Comparison of ENCODE assay signal across 8 mouse cellular contexts in genomic region chr7:142532671-142533058, GRCm38 (mm10). TPM values are rescaled to one million over a fixed set of nuclear protein-coding genes. Genes with fewer than 3 reads are reported as not detected.
DNase-seq lines count a peak whose midpoint lies in the region; ATAC-seq and TF ChIP-seq lines count a peak whose summit lies in the region.

Gene Mrpl23 (plus strand): TSS chr7:142532686.

- H3K27me3 ChIP-seq in forebrain, embryonic 16.5 days (replicated peaks; ENCODE audit: control insufficient read depth, insufficient read depth, low read length), result no peaks in the 10 kb centered on the region
- no peaks in the 10 kb centered on the region for H3K27me3 ChIP-seq in limb, embryonic 14.5 days (ENCODE audit: control insufficient read depth, insufficient read depth, low read length)
- H3K27me3 ChIP-seq in small intestine, adult 2 months (ENCODE audit: control insufficient read depth, insufficient read depth, low read length), result peaks cover 8% of the 10 kb centered on the region

- H3K9me3 ChIP-seq in forebrain, embryonic 16.5 days (ENCODE audit: control insufficient read depth, low read length), result no peaks in the 10 kb centered on the region
- no peaks in the 10 kb centered on the region for H3K9me3 ChIP-seq in limb, embryonic 14.5 days (ENCODE audit: control insufficient read depth, low read length)

- H3K36me3 ChIP-seq in forebrain, embryonic 16.5 days (ENCODE audit: control insufficient read depth, insufficient read depth), result peaks cover 5% of the 10 kb centered on the region; the same call in 1 of the 2 replicates
- no peaks in the 10 kb centered on the region for H3K36me3 ChIP-seq in limb, embryonic 14.5 days (ENCODE audit: control insufficient read depth, insufficient read depth, low read length)
- peaks cover 1% of the 10 kb centered on the region; the same call in 1 of the 2 replicates for H3K36me3 ChIP-seq in small intestine, adult 2 months (ENCODE audit: control insufficient read depth, insufficient read depth, low read length)

- H3K27ac ChIP-seq in forebrain, embryonic 16.5 days (ENCODE audit: low read length), result peak within 1 kb of the TSS; percentile 72
- peak within 1 kb of the TSS; percentile 97 for H3K27ac ChIP-seq in limb, embryonic 14.5 days (replicated peaks; ENCODE audit: low read depth, low read length)
- H3K27ac ChIP-seq in small intestine, adult 2 months (ENCODE audit: insufficient read depth, low read depth, low read length), result peak within 1 kb of the TSS; percentile 18; the same call in 1 of the 2 replicates

- no peak for TF ChIP-seq POLR2A in limb, embryonic 14.5 days (IDR thresholded peaks at IDR 0.05; ENCODE audit: borderline replicate concordance, extremely low read depth, insufficient read depth, insufficient read length)
- no peak for TF ChIP-seq POLR2A in small intestine, adult 2 months (IDR thresholded peaks at IDR 0.05; ENCODE audit: low read depth, low read length)

- peaks cover 11% of the 10 kb centered on the region for H3K4me1 ChIP-seq in forebrain, embryonic 16.5 days (replicated peaks; ENCODE audit: control insufficient read depth, insufficient read depth, low read length)
- H3K4me1 ChIP-seq in limb, embryonic 14.5 days (ENCODE audit: control insufficient read depth, insufficient read depth, low read length), result peaks cover 71% of the 10 kb centered on the region
- peaks cover 21% of the 10 kb centered on the region for H3K4me1 ChIP-seq in small intestine, adult 2 months (ENCODE audit: control insufficient read depth, insufficient read depth, insufficient read length, low read length)

- peak; percentile 11 for DNase-seq in heart, adult 8-10 months (ENCODE audit: low spot score)
- no peak for DNase-seq in heart, postnatal 14 days
- peak; percentile 11 for DNase-seq in ES-CJ7 (ENCODE audit: low read depth, low spot score)
- no peak for DNase-seq in limb, embryonic 14.5 days (ENCODE audit: low spot score)
- no peak for DNase-seq in left cerebral cortex, postnatal 4 days
- no peak for DNase-seq in kidney, postnatal 10 days

- intact Hi-C loops in heart, postnatal 14 days (cut with DNase I), result no loop called here
- intact Hi-C loops in left cerebral cortex, postnatal 4 days (cut with DNase I), result no loop called here

- peak within 1 kb of the TSS; percentile 92 for H3K4me3 ChIP-seq in forebrain, embryonic 16.5 days (replicated peaks; ENCODE audit: low read length)
- H3K4me3 ChIP-seq in limb, embryonic 14.5 days (replicated peaks; ENCODE audit: low read length), result peak within 1 kb of the TSS; percentile 52
- peak within 1 kb of the TSS; percentile 98 for H3K4me3 ChIP-seq in small intestine, adult 2 months (ENCODE audit: low read depth, low read length)

- 4% methylated on average over 17 of the region's 17 CpGs for WGBS in forebrain, embryonic 16.5 days
- WGBS in limb, embryonic 14.5 days, result 9% methylated on average over 7 of the region's 17 CpGs
- WGBS in small intestine, adult 2 months, result 5% methylated on average over 17 of the region's 17 CpGs

- TF ChIP-seq CTCF in small intestine, adult 2 months (IDR thresholded peaks at IDR 0.05; ENCODE audit: extremely low read depth, insufficient read length, insufficient replicate concordance, low read depth, low read length), result no peak

- peak within 1 kb of the TSS; percentile 89 for H3K9ac ChIP-seq in forebrain, embryonic 16.5 days (replicated peaks; ENCODE audit: low read depth, low read length)
- H3K9ac ChIP-seq in limb, embryonic 14.5 days (ENCODE audit: low read depth, low read length, severe bottlenecking), result peak within 1 kb of the TSS; percentile 72

- H3K4me2 ChIP-seq in forebrain, embryonic 16.5 days (ENCODE audit: low read length), result peak within 1 kb of the TSS; percentile 87
- peak within 1 kb of the TSS; percentile 84 for H3K4me2 ChIP-seq in limb, embryonic 14.5 days (replicated peaks; ENCODE audit: low read depth, low read length, severe bottlenecking)

- peak; percentile 78 for ATAC-seq in forebrain, embryonic 16.5 days
- ATAC-seq in limb, embryonic 14.5 days (ENCODE audit: low FRiP score, low read depth), result peak; percentile 48

RNA-seq across cellular contexts. Expression of gene Mrpl23, which starts in this region (rescaled TPM):
- total RNA-seq in heart, adult 8-10 months (2022), result 10 to 100 TPM in 2 of 4 experiments, 1 to 10 TPM in 1, under 1 TPM in 1; 0.90 to 35.4 (median 16.1) TPM
- 1 to 10 TPM; 2.7 to 7.4 TPM for total RNA-seq in heart, postnatal 14 days (2021)
- 16.0 and 23.0 TPM in 2 replicates for polyA plus RNA-seq in forebrain, embryonic 16.5 days (2015; fragmentation: Nextera tagmentation; extraction: Ambion mirVana)
- 94.6 and 97.2 TPM in 2 replicates for polyA plus RNA-seq in limb, embryonic 14.5 days (2012; rRNA removed)
- 30.0 and 40.8 TPM in 2 replicates for polyA plus RNA-seq in limb, embryonic 14.5 days (2014; fragmentation: Nextera tagmentation; extraction: Ambion mirVana)
- 4.8 and 10.5 TPM in 2 replicates for polyA plus RNA-seq in small intestine, adult 2 months (2012; rRNA removed)
- total RNA-seq in left cerebral cortex, postnatal 4 days (2021), result 10 to 100 TPM in 1 of 2 experiments, 1 to 10 TPM in 1; 9.4 to 11.5 TPM

Comparison
In these comparisons a context has a peak if more than half of its experiments do, and no peak if none do; other contexts are left out.
1. DNase-seq: peak in heart, adult 8-10 months (single experiment) and ES-CJ7 (single experiment); none in heart, postnatal 14 days (0 of 2), limb, embryonic 14.5 days (single experiment), left cerebral cortex, postnatal 4 days (single experiment) and kidney, postnatal 10 days (single experiment).
2. H3K27ac ChIP-seq: peak in every context shown above with its lines; median percentile 97 in limb, embryonic 14.5 days; 72 in forebrain, embryonic 16.5 days; 18 in small intestine, adult 2 months.
3. Peak in every context shown above with its lines, with median percentiles within 50 percentile points of each other: H3K4me3 ChIP-seq.